Mouse (Mus musculus) embryonic fibroblast, embryonic 13.5 days (primary cell): ENCODE measurements at regions not wholly inside any gene's neighbourhood (a gene's known extent, or its start where the extent isn't known, plus 50 kb on each side); places are given as distances from the start of the nearest gene placed in this dataset.

Experiments
- CTCF ChIP-seq: IDR thresholded peaks from 2 replicates; pipeline ENCODE4 v1.5.1; 2011; ENCODE audit warnings: mild to moderate bottlenecking, control low read depth, low read length, moderate library complexity, borderline replicate concordance; ENCODE audit not compliant: insufficient read depth
- POLR2A ChIP-seq: IDR thresholded peaks from 2 replicates; pipeline ENCODE4 v1.6.1; 2011; ENCODE audit warnings: low read depth, mild to moderate bottlenecking, control low read depth, low read length, moderate library complexity

- no peak for TF ChIP-seq CTCF
- no peak for TF ChIP-seq POLR2A
These were observed 107.6 kb upstream of the Dusp10 start for GRCm38 (mm10) chr1:183905345-183906142.
